Mouse (Mus musculus) neural tube, embryonic 15.5 days (tissue): ENCODE measurements around the gene Aurka. TPM values are rescaled to one million over a fixed set of nuclear protein-coding genes. Genes with fewer than 3 reads are reported as not detected.

Experiments
- ATAC-seq: fragments of 200-750 bp; cut with Nextera tagmentation; 2 replicates; pipeline ENCODE4 v1.8.0; 2017; ENCODE audit warnings: mild to moderate bottlenecking, moderate TSS enrichment, moderate library complexity; ENCODE audit not compliant: low FRiP score
- H3K27ac ChIP-seq: fragments of 300-500 bp; sonication (generic); replicated peaks from 2 replicates; pipeline ENCODE4 v1.5.1; 2015; ENCODE audit warnings: mild to moderate bottlenecking, inconsistent platforms
- H3K27me3 ChIP-seq: fragments of 300-500 bp; sonication (generic); replicated peaks from 2 replicates; pipeline ENCODE4 v1.6.1; 2015; ENCODE audit warnings: inconsistent platforms
- H3K36me3 ChIP-seq: fragments of 300-500 bp; sonication (generic); 2 replicates; pipeline ENCODE4 v1.6.1; 2015; ENCODE audit warnings: inconsistent platforms
- H3K4me1 ChIP-seq: fragments of 300-500 bp; sonication (generic); 2 replicates; pipeline ENCODE4 v1.6.1; 2015; ENCODE audit warnings: inconsistent platforms
- H3K4me2 ChIP-seq: fragments of 300-500 bp; sonication (generic); 2 replicates; pipeline ENCODE4 v1.6.1; 2015; ENCODE audit warnings: inconsistent platforms, mild to moderate bottlenecking, moderate library complexity
- H3K4me3 ChIP-seq: fragments of 300-500 bp; sonication (generic); replicated peaks from 2 replicates; pipeline ENCODE4 v1.5.1; 2015; ENCODE audit warnings: mild to moderate bottlenecking, inconsistent platforms
- H3K9ac ChIP-seq: fragments of 300-500 bp; sonication (generic); replicated peaks from 2 replicates; pipeline ENCODE4 v1.6.1; 2015; ENCODE audit warnings: mild to moderate bottlenecking, inconsistent platforms
- H3K9me3 ChIP-seq: fragments of 300-500 bp; sonication (generic); replicated peaks from 2 replicates; pipeline ENCODE4 v1.6.1; 2016; ENCODE audit warnings: inconsistent platforms
- WGBS: fragments of 180-500 bp; shearing (Covaris S2); methylation state at CpG from one replicate; pipeline ENCODE4 v1.1.7; 2015; ENCODE audit warnings: mixed read lengths; 5-methylcytosine and 5-hydroxymethylcytosine counted together
- polyA plus RNA-seq: library from polyadenylated mRNA; unstranded; fragments of >200 nt; fragmentation: Nextera tagmentation; extraction: Ambion mirVana; gene quantifications from 2 replicates; pipeline ENCODE4 v1.2.1, GENCODE M21; 2015

Gene Aurka
- polyA plus RNA-seq, 1 experiment from 2014 or later, result 11.7 TPM

GRCm38 (mm10) chr2:172380513-172380912 lies 10.2 kb upstream of the Aurka start:
- Histone ChIP-seq H3K4me2 (no peak overlapping the region), H3K9ac (no peak overlapping the region), H3K4me1 (no peaks in the 10 kb centered on the region), H3K27me3 (no peaks in the 10 kb centered on the region), H3K27ac (no peak overlapping the region), H3K36me3 (peaks cover 64% of the 10 kb centered on the region), H3K9me3 (no peaks in the 10 kb centered on the region), H3K4me3 (no peak overlapping the region)
- ATAC-seq, result no peak
- 95% methylated on average over 17 of the region's 17 CpGs for WGBS

- 73% methylated on average over 7 of the region's 7 CpGs for WGBS
- ATAC-seq, result no peak
- Histone ChIP-seq H3K4me1 (no peaks in the 10 kb centered on the region), H3K9ac (no peak overlapping the region), H3K4me3 (no peak overlapping the region), H3K4me2 (no peak overlapping the region), H3K27me3 (no peaks in the 10 kb centered on the region), H3K9me3 (no peaks in the 10 kb centered on the region), H3K27ac (no peak overlapping the region), H3K36me3 (peaks cover 80% of the 10 kb centered on the region)
Measured at GRCm38 (mm10) chr2:172378332-172378731, 8.0 kb upstream of the Aurka start.

- H3K4me3 ChIP-seq, result no peak overlapping the region
- no peak overlapping the region for H3K27ac ChIP-seq
- H3K9me3 ChIP-seq, result no peaks in the 10 kb centered on the region
- H3K4me1 ChIP-seq, result peaks cover 1% of the 10 kb centered on the region
- peaks cover 80% of the 10 kb centered on the region for H3K36me3 ChIP-seq
- no peak for ATAC-seq
- WGBS, result 79% methylated on average over 5 of the region's 5 CpGs
- no peak overlapping the region for H3K9ac ChIP-seq
- H3K4me2 ChIP-seq, result no peak overlapping the region
- H3K27me3 ChIP-seq, result no peaks in the 10 kb centered on the region
Measured at GRCm38 (mm10) chr2:172376999-172377515, 6.7 kb upstream of the Aurka start.

- H3K36me3 ChIP-seq, result peaks cover 75% of the 10 kb centered on the region
- no peak overlapping the region for H3K4me2 ChIP-seq
- no peaks in the 10 kb centered on the region for H3K9me3 ChIP-seq
- H3K27me3 ChIP-seq, result no peaks in the 10 kb centered on the region
- 96% methylated on average over 4 of the region's 4 CpGs for WGBS
- H3K4me3 ChIP-seq, result no peak overlapping the region
- H3K9ac ChIP-seq, result no peak overlapping the region
- ATAC-seq, result no peak
- peaks cover 6% of the 10 kb centered on the region for H3K4me1 ChIP-seq
- H3K27ac ChIP-seq, result no peak overlapping the region
Measured at GRCm38 (mm10) chr2:172376551-172376950, 6.2 kb upstream of the Aurka start.

GRCm38 (mm10) chr2:172371258-172371657 lies 923 bp upstream of the Aurka start:
- WGBS, result under 1% methylated on average over 11 of the region's 11 CpGs
- peak overlapping the region; percentile 93 for H3K4me3 ChIP-seq
- peak overlapping the region; percentile 81 for H3K4me2 ChIP-seq
- peak overlapping the region; percentile 93 for H3K9ac ChIP-seq
- H3K27me3 ChIP-seq, result no peaks in the 10 kb centered on the region
- peaks cover 21% of the 10 kb centered on the region for H3K4me1 ChIP-seq
- H3K36me3 ChIP-seq, result peaks cover 28% of the 10 kb centered on the region
- peak overlapping the region; percentile 88 for H3K27ac ChIP-seq
- H3K9me3 ChIP-seq, result no peaks in the 10 kb centered on the region
- ATAC-seq, result no peak

- no peaks in the 10 kb centered on the region for H3K27me3 ChIP-seq
- no peak overlapping the region for H3K27ac ChIP-seq
- H3K9me3 ChIP-seq, result no peaks in the 10 kb centered on the region
- peaks cover 9% of the 10 kb centered on the region; the same call in 1 of the 2 replicates for H3K36me3 ChIP-seq
- WGBS, result 85% methylated on average over 7 of the region's 7 CpGs
- H3K4me3 ChIP-seq, result no peak overlapping the region
- H3K9ac ChIP-seq, result no peak overlapping the region
- no peak overlapping the region for H3K4me2 ChIP-seq
- no peaks in the 10 kb centered on the region for H3K4me1 ChIP-seq
- no peak for ATAC-seq
Measured at GRCm38 (mm10) chr2:172363176-172363575, 7.2 kb downstream of the Aurka start.

GRCm38 (mm10) chr2:172355833-172356232 lies 14.5 kb downstream of the Aurka start:
- Histone ChIP-seq H3K27me3 (no peaks in the 10 kb centered on the region), H3K4me3 (no peak overlapping the region), H3K27ac (peak overlapping the region; percentile 7; the same call in 1 of the 2 replicates), H3K4me2 (no peak overlapping the region), H3K36me3 (peaks cover 4% of the 10 kb centered on the region; the same call in 1 of the 2 replicates), H3K9me3 (no peaks in the 10 kb centered on the region), H3K4me1 (peaks cover 22% of the 10 kb centered on the region), H3K9ac (no peak overlapping the region)
- 76% methylated on average over 5 of the region's 5 CpGs for whole genome bisulfite sequencing
- no peak for ATAC-seq

GRCm38 (mm10) chr2:172354761-172355160 lies 15.6 kb downstream of the Aurka start:
- no peak overlapping the region for H3K9ac ChIP-seq
- peaks cover 22% of the 10 kb centered on the region for H3K4me1 ChIP-seq
- 38% methylated on average over 9 of the region's 9 CpGs for WGBS
- ATAC-seq, result no peak
- H3K27me3 ChIP-seq, result no peaks in the 10 kb centered on the region
- H3K36me3 ChIP-seq, result peaks cover 4% of the 10 kb centered on the region; the same call in 1 of the 2 replicates
- H3K27ac ChIP-seq, result peak overlapping the region; percentile 48
- H3K4me2 ChIP-seq, result no peak overlapping the region
- H3K9me3 ChIP-seq, result no peaks in the 10 kb centered on the region
- H3K4me3 ChIP-seq, result no peak overlapping the region

GRCm38 (mm10) chr2:172353218-172353617 lies 17.1 kb downstream of the Aurka start:
- no peak for ATAC-seq

GRCm38 (mm10) chr2:172350773-172351172 lies 19.6 kb downstream of the Aurka start:
- H3K4me3 ChIP-seq, result no peak overlapping the region
- H3K27me3 ChIP-seq, result no peaks in the 10 kb centered on the region
- H3K36me3 ChIP-seq, result no peaks in the 10 kb centered on the region
- no peak overlapping the region for H3K9ac ChIP-seq
- no peak overlapping the region for H3K4me2 ChIP-seq
- ATAC-seq, result no peak
- H3K9me3 ChIP-seq, result no peaks in the 10 kb centered on the region
- no peak overlapping the region for H3K27ac ChIP-seq
- 82% methylated on average over 8 of the region's 8 CpGs for WGBS
- H3K4me1 ChIP-seq, result peaks cover 51% of the 10 kb centered on the region

More at GRCm38 (mm10) chr2:172353218-172353617, 17.1 kb downstream of the Aurka start:
- no peaks in the 10 kb centered on the region for H3K9me3 ChIP-seq
- H3K27ac ChIP-seq, result 0 out of 2 replicates have a peak overlapping the region, but pooled peaks have one; percentile 28
- H3K4me2 ChIP-seq, result no peak overlapping the region
- 50% methylated on average over 9 of the region's 9 CpGs for WGBS
- H3K9ac ChIP-seq, result no peak overlapping the region
- peaks cover 37% of the 10 kb centered on the region for H3K4me1 ChIP-seq
- no peaks in the 10 kb centered on the region for H3K36me3 ChIP-seq
- no peak overlapping the region for H3K4me3 ChIP-seq
- H3K27me3 ChIP-seq, result no peaks in the 10 kb centered on the region

- no peak overlapping the region for H3K4me3 ChIP-seq
- peaks cover 52% of the 10 kb centered on the region for H3K4me1 ChIP-seq
- WGBS, result 77% methylated on average over 14 of the region's 14 CpGs
Measured at GRCm38 (mm10) chr2:172349776-172350175, 20.6 kb downstream of the Aurka start.

GRCm38 (mm10) chr2:172348297-172348950 lies 21.9 kb downstream of the Aurka start:
- H3K4me2 ChIP-seq, result peak overlapping the region; percentile 2; the same call in 1 of the 2 replicates
- WGBS, result 31% methylated on average over 3 of the region's 3 CpGs
- no peaks in the 10 kb centered on the region for H3K27me3 ChIP-seq
- ATAC-seq, result no peak
- H3K9me3 ChIP-seq, result no peaks in the 10 kb centered on the region
- H3K4me3 ChIP-seq, result no peak overlapping the region
- peak overlapping the region; percentile 49 for H3K27ac ChIP-seq
- H3K36me3 ChIP-seq, result no peaks in the 10 kb centered on the region
- peaks cover 49% of the 10 kb centered on the region for H3K4me1 ChIP-seq
- H3K9ac ChIP-seq, result no peak overlapping the region

More at GRCm38 (mm10) chr2:172349776-172350175, 20.6 kb downstream of the Aurka start:
- no peak overlapping the region for H3K27ac ChIP-seq
- no peak overlapping the region for H3K4me2 ChIP-seq
- H3K9me3 ChIP-seq, result no peaks in the 10 kb centered on the region
- H3K36me3 ChIP-seq, result no peaks in the 10 kb centered on the region
- no peak overlapping the region for H3K9ac ChIP-seq
- no peaks in the 10 kb centered on the region for H3K27me3 ChIP-seq
- no peak for ATAC-seq
